In genomic region chr12:35981732-35982360, GRCm38 (mm10) we compare ENCODE assay signal across 8 mouse cellular contexts. TPM values are rescaled to one million over a fixed set of nuclear protein-coding genes. Genes with fewer than 3 reads are reported as not detected.
DNase-seq lines count a peak whose midpoint lies in the region; ATAC-seq lines count a peak whose summit lies in the region.

No protein-coding gene starts in this region.

- peaks cover 7% of the 10 kb centered on the region for H3K4me1 ChIP-seq in liver, embryonic 13.5 days (replicated peaks)

- intact Hi-C loops in heart, postnatal 14 days (cut with DNase I), result no loop called here
- intact Hi-C loops in left cerebral cortex, postnatal 14 days (cut with DNase I), result no loop called here

- DNase-seq in embryo, embryonic 9.5 days (ENCODE audit: extremely low spot score), result peak; percentile 47
- DNase-seq in heart, postnatal 14 days, result peak; percentile 9 to 12
- DNase-seq in liver, embryonic 13.5 days, result peak; percentile 41
- DNase-seq in left cerebral cortex, postnatal 14 days (ENCODE audit: low spot score in 2 of 2), result no peak
- no peak for DNase-seq in urinary bladder, adult 18-20 months (ENCODE audit: low spot score in 2 of 2)
- DNase-seq in frontal cortex, postnatal 36 days (ENCODE audit: low spot score in 2 of 2), result no peak

- peak; percentile 40 for ATAC-seq in CD4-positive, CD25-positive, alpha-beta regulatory T cell, adult 4 months
- ATAC-seq in liver, embryonic 13.5 days (ENCODE audit: low read depth), result peak; percentile 86
- peak; percentile 41 for ATAC-seq in monocyte, adult 5-6 weeks (replicated peaks; ENCODE audit: insufficient number of reproducible peaks, low FRiP score, low TSS enrichment, poor library complexity, severe bottlenecking)

- H3K27me3 ChIP-seq in liver, embryonic 13.5 days, result no peaks in the 10 kb centered on the region

- H3K4me2 ChIP-seq in liver, embryonic 13.5 days, result no peak overlapping the region

- H3K9me3 ChIP-seq in liver, embryonic 13.5 days (replicated peaks), result no peaks in the 10 kb centered on the region

- WGBS in liver, embryonic 13.5 days (ENCODE audit: insufficient replicate concordance), result 24% methylated on average over 6 of the region's 6 CpGs

- H3K36me3 ChIP-seq in liver, embryonic 13.5 days, result no peaks in the 10 kb centered on the region

- H3K27ac ChIP-seq in liver, embryonic 13.5 days, result no peak overlapping the region

- no peak overlapping the region for H3K9ac ChIP-seq in liver, embryonic 13.5 days

- no peak overlapping the region for H3K4me3 ChIP-seq in liver, embryonic 13.5 days (replicated peaks)

RNA-seq across cellular contexts. Expression of gene Agr2, which starts 10.9 kb away (rescaled TPM):
- not detected for polyA plus RNA-seq in CD4-positive, CD25-positive, alpha-beta regulatory T cell, adult 4 months (2017; shearing (Covaris generic))
- not detected for total RNA-seq in heart, postnatal 14 days (2021)
- 0.43 and 1.3 TPM in 2 replicates for polyA plus RNA-seq in liver, embryonic 13.5 days (2015; fragmentation: Nextera tagmentation; extraction: Ambion mirVana)
- not detected in 3 replicates for total RNA-seq in monocyte, adult 5-6 weeks (2017)
- not detected for total RNA-seq in left cerebral cortex, postnatal 14 days (2021)

RNA-seq across cellular contexts. Expression of gene Agr3, which starts 56.4 kb away (rescaled TPM):
- not detected for polyA plus RNA-seq in CD4-positive, CD25-positive, alpha-beta regulatory T cell, adult 4 months (2017; shearing (Covaris generic))
- total RNA-seq in heart, postnatal 14 days (2021), result not detected
- not detected in 2 replicates for polyA plus RNA-seq in liver, embryonic 13.5 days (2015; fragmentation: Nextera tagmentation; extraction: Ambion mirVana)
- total RNA-seq in monocyte, adult 5-6 weeks (2017), result not detected in 3 replicates
- total RNA-seq in left cerebral cortex, postnatal 14 days (2021), result not detected

Comparison
In these comparisons a context has a peak if more than half of its experiments do, and no peak if none do; other contexts are left out.
1. DNase-seq: peak in embryo, embryonic 9.5 days (single experiment), heart, postnatal 14 days (2 of 2) and liver, embryonic 13.5 days (single experiment); none in left cerebral cortex, postnatal 14 days (0 of 2), urinary bladder, adult 18-20 months (0 of 2) and frontal cortex, postnatal 36 days (0 of 2).
2. Peak in every context shown above with its lines, with median percentiles within 50 percentile points of each other: ATAC-seq.